Mouse (Mus musculus) kidney, embryonic 14.5 days (tissue): ENCODE measurements around the gene Camsap3. TPM values are rescaled to one million over a fixed set of nuclear protein-coding genes. Genes with fewer than 3 reads are reported as not detected.

ENCODE experiments used
- ATAC-seq: fragments of 200-750 bp; cut with Nextera tagmentation; 2 replicates; pipeline ENCODE4 v1.8.0; 2017; ENCODE audit warnings: moderate number of reproducible peaks, mild to moderate bottlenecking, moderate TSS enrichment, moderate library complexity; ENCODE audit not compliant: low FRiP score, low TSS enrichment
- H3K27ac ChIP-seq: fragments of 300-500 bp; sonication (generic); 2 replicates; pipeline ENCODE4 v1.5.1; 2014; ENCODE audit warnings: low read depth, mild to moderate bottlenecking, low read length, moderate library complexity, mixed read lengths
- H3K27me3 ChIP-seq: fragments of 300-500 bp; sonication (generic); 2 replicates; pipeline ENCODE4 v1.6.1; 2014; ENCODE audit warnings: mild to moderate bottlenecking, low read length; ENCODE audit not compliant: control insufficient read depth, insufficient read depth
- H3K36me3 ChIP-seq: fragments of 300-500 bp; sonication (generic); 2 replicates; pipeline ENCODE4 v1.6.1; 2014; ENCODE audit warnings: low read length, mixed read lengths; ENCODE audit not compliant: control insufficient read depth, insufficient read depth
- H3K4me1 ChIP-seq: fragments of 300-500 bp; sonication (generic); 2 replicates; pipeline ENCODE4 v1.6.1; 2014; ENCODE audit warnings: low read length, mixed read lengths; ENCODE audit not compliant: control insufficient read depth, insufficient read depth
- H3K4me2 ChIP-seq: fragments of 300-500 bp; sonication (generic); replicated peaks from 2 replicates; pipeline ENCODE4 v1.6.1; 2014; ENCODE audit warnings: low read depth, mild to moderate bottlenecking, low read length
- H3K4me3 ChIP-seq: fragments of 300-500 bp; sonication (generic); 2 replicates; pipeline ENCODE4 v1.5.1; 2014; ENCODE audit warnings: mild to moderate bottlenecking, low read length
- H3K9ac ChIP-seq: fragments of 300-500 bp; sonication (generic); 2 replicates; pipeline ENCODE4 v1.6.1; 2014; ENCODE audit warnings: low read depth, mild to moderate bottlenecking, low read length, moderate library complexity
- H3K9me3 ChIP-seq: fragments of 300-500 bp; sonication (generic); 2 replicates; pipeline ENCODE4 v1.6.1; 2016; ENCODE audit warnings: low read length; ENCODE audit not compliant: control insufficient read depth
- WGBS: fragments of 180-500 bp; shearing (Covaris S2); extraction: QIAGEN DNeasy Blood & Tissue Kit; methylation state at CpG from one replicate; pipeline ENCODE4 v1.1.7; 2014; 5-methylcytosine and 5-hydroxymethylcytosine counted together
- polyA plus RNA-seq: library from polyadenylated mRNA; unstranded; fragments of >200 nt; fragmentation: Nextera tagmentation; extraction: Ambion mirVana; gene quantifications from 2 replicates; pipeline ENCODE4 v1.2.1, GENCODE M21; 2014

The Camsap3 gene
- polyA plus RNA-seq, 1 experiment from 2014 or later: 18.1 TPM

DNA sequence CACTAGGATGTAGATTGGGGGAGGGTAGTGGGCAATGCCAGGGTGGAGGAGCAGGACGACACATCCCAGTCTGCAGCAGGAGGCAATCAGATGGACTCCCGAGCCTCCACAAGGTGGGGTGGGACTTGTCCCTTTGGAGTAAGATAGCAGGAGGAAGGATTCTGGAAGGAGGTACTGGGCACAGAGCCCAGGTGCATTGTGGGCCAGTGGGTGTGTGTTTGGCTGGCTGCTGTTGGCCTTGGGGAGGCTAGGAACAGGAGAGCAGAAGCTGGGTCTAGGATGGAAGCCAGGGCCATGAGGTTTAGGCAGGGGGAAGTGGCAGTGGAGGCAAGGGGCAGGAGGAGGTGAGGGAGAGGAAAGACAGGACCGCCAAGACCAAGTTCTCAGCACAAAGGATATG lies 6.4 kb downstream of the Camsap3 start:
- WGBS: 74% methylated on average over 3 of the region's 3 CpGs
- no peaks in the 10 kb centered on the region for H3K9me3 ChIP-seq
- ATAC-seq: no peak
- no peaks in the 10 kb centered on the region; the same call in 1 of the 2 replicates for H3K36me3 ChIP-seq
- H3K9ac ChIP-seq: no peak overlapping the region; the same call in 1 of the 2 replicates
- H3K4me3 ChIP-seq: no peak overlapping the region
- H3K27ac ChIP-seq: no peak overlapping the region
- no peaks in the 10 kb centered on the region for H3K27me3 ChIP-seq
- no peak overlapping the region for H3K4me2 ChIP-seq
- 0 out of 2 replicates have a peak, but pooled peaks cover 3% of the 10 kb centered on the region for H3K4me1 ChIP-seq

DNA sequence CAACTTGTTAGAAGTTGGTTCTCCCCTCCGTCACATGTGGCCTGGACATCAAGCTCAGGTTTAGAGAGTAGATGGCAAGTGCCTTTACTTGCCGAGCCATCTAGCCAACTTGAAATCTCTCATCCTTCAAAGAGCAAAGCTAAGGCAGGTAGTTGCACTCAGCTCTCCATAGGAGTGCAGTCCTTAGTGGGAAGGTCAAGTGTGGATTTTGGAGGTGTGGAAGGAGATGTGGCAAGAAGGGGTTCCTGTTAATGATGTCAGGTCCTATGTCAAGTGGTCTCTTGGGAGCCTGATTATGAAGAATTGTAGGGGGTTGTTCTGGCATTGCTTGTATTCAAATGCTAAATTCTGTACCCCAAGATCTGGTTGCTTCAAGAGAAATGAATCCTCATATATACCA lies 7.4 kb downstream of the Camsap3 start:
- Histone ChIP-seq H3K9me3 (no peaks in the 10 kb centered on the region), H3K4me1 (0 out of 2 replicates have a peak, but pooled peaks cover 3% of the 10 kb centered on the region), H3K4me3 (no peak overlapping the region), H3K27ac (no peak overlapping the region), H3K36me3 (no peaks in the 10 kb centered on the region; the same call in 1 of the 2 replicates), H3K4me2 (no peak overlapping the region), H3K9ac (no peak overlapping the region), H3K27me3 (no peaks in the 10 kb centered on the region)
- ATAC-seq: no peak
- 87% methylated on average over 2 of the region's 2 CpGs for WGBS

DNA sequence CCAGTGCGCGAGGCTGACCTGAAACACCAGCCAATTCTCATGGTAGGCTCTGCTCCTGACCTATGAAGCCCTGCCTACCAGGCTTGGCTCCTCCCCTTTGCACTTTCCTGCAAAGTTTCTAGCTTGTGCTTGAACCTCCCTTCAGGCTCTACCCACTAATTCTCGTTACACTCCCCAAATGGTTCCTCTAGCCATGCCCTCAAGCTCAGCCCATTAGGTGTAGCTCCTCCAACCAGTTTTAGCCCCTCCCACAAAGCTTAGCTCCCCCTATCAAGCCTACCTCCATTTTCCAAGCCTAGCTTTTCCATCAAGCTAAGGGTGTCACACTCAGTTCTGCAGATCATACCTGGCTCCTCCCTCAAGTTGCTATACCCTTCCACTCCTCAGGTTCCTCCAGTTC lies 11.0 kb downstream of the Camsap3 start:
- Histone ChIP-seq H3K4me2 (no peak overlapping the region), H3K9ac (no peak overlapping the region), H3K27me3 (no peaks in the 10 kb centered on the region), H3K9me3 (no peaks in the 10 kb centered on the region), H3K4me1 (0 out of 2 replicates have a peak, but pooled peaks cover 3% of the 10 kb centered on the region), H3K27ac (no peak overlapping the region), H3K4me3 (no peak overlapping the region), H3K36me3 (peaks cover 12% of the 10 kb centered on the region)
- WGBS: 65% methylated on average over 3 of the region's 3 CpGs
- no peak for ATAC-seq

DNA sequence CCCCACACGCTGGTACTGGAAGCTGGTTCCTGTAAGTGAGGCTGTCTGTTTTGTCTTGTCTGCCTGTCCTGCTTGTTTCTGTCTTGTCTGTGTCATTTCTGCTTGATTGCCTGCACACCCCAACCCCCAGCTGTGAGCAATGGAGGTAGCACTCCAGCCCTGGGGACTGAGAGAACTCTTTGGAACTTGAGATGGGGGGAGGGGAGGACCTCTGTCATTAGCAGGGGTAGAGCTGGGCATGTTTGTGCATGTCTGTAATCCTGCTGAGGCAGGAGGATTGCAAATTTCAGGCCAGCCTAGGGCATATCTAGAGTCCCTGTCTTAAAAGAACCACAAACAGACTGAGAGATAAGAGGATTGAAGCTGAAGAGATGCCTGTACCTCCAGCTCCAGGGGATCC lies 12.1 kb downstream of the Camsap3 start:
- H3K4me3 ChIP-seq: no peak overlapping the region
- peaks cover 22% of the 10 kb centered on the region for H3K36me3 ChIP-seq
- H3K4me2 ChIP-seq: no peak overlapping the region
- H3K9ac ChIP-seq: no peak overlapping the region
- no peaks in the 10 kb centered on the region for H3K27me3 ChIP-seq
- WGBS: 71% methylated on average over 1 of the region's 1 CpGs
- ATAC-seq: no peak
- H3K27ac ChIP-seq: no peak overlapping the region
- no peaks in the 10 kb centered on the region for H3K4me1 ChIP-seq
- H3K9me3 ChIP-seq: no peaks in the 10 kb centered on the region

DNA sequence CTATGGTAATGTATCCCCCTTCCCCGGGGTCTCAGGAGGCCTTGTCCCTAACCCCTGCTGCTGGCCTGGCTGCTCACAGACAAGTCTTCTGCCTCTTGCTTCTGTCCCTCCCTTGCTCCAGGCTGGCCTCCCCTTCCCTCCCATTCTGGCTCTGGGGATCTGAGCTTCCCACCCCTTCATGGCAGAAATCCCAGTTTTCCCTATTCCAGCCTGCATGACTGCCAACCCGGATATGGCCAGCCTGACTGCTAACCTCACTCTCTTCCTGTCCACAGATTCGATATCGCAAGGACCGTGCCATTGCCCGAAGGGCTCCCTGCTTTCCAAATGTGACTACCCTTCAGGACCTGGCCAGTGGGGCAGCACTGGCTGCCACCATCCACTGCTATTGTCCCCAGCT lies 13.3 kb downstream of the Camsap3 start:
- WGBS: 88% methylated on average over 6 of the region's 6 CpGs
- peaks cover 27% of the 10 kb centered on the region for H3K36me3 ChIP-seq
- no peaks in the 10 kb centered on the region for H3K27me3 ChIP-seq
- H3K4me2 ChIP-seq: no peak overlapping the region
- H3K27ac ChIP-seq: no peak overlapping the region
- H3K9me3 ChIP-seq: no peaks in the 10 kb centered on the region
- no peaks in the 10 kb centered on the region for H3K4me1 ChIP-seq
- H3K4me3 ChIP-seq: no peak overlapping the region
- no peak overlapping the region for H3K9ac ChIP-seq
- no peak for ATAC-seq

DNA sequence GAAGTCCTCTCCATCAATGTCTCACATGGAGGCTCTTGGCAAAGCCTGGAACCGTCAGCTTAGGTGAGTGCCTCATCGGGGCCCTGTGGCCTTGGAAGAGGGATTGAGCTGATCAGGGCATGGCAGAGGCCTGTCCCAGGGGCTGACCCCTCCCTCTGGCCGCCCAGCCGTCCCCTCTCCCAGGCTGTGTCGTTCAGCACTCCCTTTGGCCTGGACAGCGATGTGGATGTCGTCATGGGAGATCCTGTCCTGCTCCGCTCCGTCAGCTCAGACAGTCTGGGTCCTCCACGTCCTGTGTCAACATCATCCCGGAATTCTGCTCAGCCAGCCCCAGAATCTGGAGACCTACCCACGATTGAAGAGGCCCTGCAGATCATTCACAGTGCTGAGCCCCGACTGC lies 16.3 kb downstream of the Camsap3 start:
- Histone ChIP-seq H3K27me3 (no peaks in the 10 kb centered on the region), H3K4me2 (no peak overlapping the region), H3K9me3 (no peaks in the 10 kb centered on the region), H3K4me3 (no peak overlapping the region), H3K36me3 (peaks cover 40% of the 10 kb centered on the region), H3K9ac (no peak overlapping the region), H3K27ac (no peak overlapping the region), H3K4me1 (no peaks in the 10 kb centered on the region)
- 77% methylated on average over 13 of the region's 13 CpGs for WGBS
- no peak for ATAC-seq

DNA sequence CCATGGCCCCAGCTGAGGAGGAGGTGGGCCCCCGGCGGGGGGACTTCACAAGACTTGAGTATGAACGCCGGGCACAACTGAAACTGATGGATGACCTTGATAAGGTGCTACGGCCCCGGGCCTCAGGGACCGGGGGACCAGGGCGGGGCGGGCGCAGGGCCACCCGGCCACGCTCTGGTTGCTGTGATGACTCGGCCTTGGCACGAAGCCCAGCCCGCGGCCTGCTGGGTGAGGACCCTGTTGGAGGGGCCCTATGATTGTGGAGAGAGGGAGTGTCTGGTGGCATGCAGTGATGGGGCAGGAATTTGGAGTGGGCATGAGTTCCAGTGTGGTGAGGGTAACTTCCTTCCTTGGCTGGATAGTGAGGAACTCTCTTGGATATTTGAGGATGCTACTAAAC lies 19.5 kb downstream of the Camsap3 start:
- H3K9me3 ChIP-seq: no peaks in the 10 kb centered on the region
- no peaks in the 10 kb centered on the region for H3K27me3 ChIP-seq
- no peak overlapping the region for H3K27ac ChIP-seq
- H3K9ac ChIP-seq: no peak overlapping the region
- peaks cover 69% of the 10 kb centered on the region for H3K36me3 ChIP-seq
- no peak overlapping the region for H3K4me3 ChIP-seq
- WGBS: 78% methylated on average over 16 of the region's 16 CpGs
- no peaks in the 10 kb centered on the region for H3K4me1 ChIP-seq
- H3K4me2 ChIP-seq: no peak overlapping the region
- peak; percentile 37; the same call in 1 of the 2 replicates for ATAC-seq

DNA sequence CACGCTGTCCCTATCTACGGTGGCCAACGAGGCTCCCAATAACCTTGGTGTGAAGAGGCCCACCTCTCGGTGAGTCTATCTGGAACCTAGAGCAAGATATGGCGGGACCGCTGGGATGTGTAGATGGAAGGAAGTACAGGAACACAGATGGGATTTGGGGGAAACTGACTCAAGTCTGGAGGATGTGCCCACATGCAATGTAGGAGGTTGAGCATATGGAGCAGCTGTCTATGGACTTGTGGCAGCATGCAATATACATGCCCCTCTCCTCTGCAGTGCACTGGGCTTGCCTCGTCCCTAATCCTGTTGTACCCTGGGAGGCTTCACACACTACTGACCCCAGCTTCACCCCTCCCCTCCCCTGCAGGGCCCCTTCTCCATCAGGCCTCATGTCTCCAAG lies 20.7 kb downstream of the Camsap3 start:
- ATAC-seq: no peak
- Histone ChIP-seq H3K9me3 (no peaks in the 10 kb centered on the region), H3K4me2 (no peak overlapping the region), H3K27me3 (no peaks in the 10 kb centered on the region), H3K27ac (no peak overlapping the region), H3K9ac (no peak overlapping the region), H3K4me1 (no peaks in the 10 kb centered on the region), H3K4me3 (no peak overlapping the region), H3K36me3 (peaks cover 73% of the 10 kb centered on the region)
- 89% methylated on average over 7 of the region's 7 CpGs for WGBS

DNA sequence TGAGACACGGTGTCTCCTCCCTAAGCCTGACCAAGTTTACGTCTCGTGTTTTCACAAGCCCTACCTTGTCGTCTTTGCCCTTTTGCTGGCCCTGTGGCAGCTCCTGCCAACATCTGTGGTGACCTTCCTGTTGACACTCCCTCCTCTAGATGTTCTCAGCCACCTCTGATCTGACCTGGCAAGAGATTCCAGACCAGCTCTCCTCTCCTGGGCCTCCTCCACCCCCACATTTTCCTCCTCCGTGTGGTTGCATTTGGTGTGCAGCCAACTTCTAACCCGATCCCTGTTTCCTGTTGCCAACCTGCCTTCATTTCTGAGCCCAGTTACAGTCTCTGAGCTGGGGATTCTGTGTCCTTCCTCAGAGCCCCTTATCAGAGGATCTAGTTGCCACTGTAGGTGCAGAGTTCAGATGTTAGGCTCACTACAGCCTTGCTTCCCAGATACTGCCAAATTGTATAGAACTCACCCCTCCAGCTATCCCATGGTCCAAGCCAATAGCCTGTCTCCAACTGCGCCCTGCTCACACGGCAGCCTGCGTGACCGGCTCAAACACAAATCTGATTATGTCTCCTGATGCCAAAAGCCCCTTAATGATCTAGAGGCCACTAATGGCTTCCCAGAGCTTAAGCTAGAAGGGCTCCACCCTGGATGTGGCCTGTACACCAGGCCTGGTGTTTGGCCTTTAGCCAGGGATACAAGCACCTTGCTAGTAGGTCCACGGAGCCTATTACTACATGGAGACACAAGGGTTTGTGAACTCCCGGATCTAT lies 22.1 kb downstream of the Camsap3 start:
- Histone ChIP-seq H3K9ac (no peak overlapping the region), H3K9me3 (no peaks in the 10 kb centered on the region), H3K36me3 (peaks cover 77% of the 10 kb centered on the region), H3K27ac (no peak overlapping the region), H3K27me3 (no peaks in the 10 kb centered on the region), H3K4me1 (no peaks in the 10 kb centered on the region), H3K4me3 (no peak overlapping the region), H3K4me2 (no peak overlapping the region)
- no peak for ATAC-seq
- 65% methylated on average over 12 of the region's 12 CpGs for WGBS
